17 mouse cellular contexts compared by ENCODE assay signal in the genomic region with DNA sequence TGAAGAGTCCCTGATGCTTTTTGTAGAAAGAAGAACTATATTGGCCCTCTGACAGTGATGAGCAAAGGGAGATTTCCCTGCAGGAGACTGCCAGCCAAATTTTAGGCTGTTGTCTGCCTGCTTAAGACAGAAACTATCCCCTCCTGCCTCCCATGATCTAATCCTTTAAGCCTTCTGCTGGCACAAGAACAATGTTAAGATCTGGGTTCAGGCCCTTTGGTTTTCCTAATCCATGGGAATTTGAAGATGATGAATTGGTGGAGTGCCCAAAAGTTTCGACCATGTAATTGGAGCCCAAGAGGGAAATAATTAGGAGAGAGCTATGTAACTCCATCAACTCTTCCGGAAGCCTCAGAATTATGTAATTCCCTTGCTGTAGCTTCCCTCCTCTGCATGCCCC.
DNase-seq lines count a peak whose midpoint lies in the region; ATAC-seq lines count a peak whose summit lies in the region.
"Had no signal": no experiment of that assay in that cellular context is flagged by ENCODE, and none has a peak within 500 bp of the region (broad histone marks: within the 10 kb centered on the region; RNA-seq: fewer than 3 reads in every experiment).

No protein-coding gene starts in this region.

- no peaks in the 10 kb centered on the region for H3K27me3 ChIP-seq in heart, embryonic 16.5 days (ENCODE audit: control insufficient read depth, insufficient read depth, low read length)
- H3K27me3 ChIP-seq: intestine, embryonic 15.5 days had no signal

- no peaks in the 10 kb centered on the region for H3K36me3 ChIP-seq in heart, embryonic 16.5 days (ENCODE audit: control insufficient read depth, insufficient read depth)
- H3K36me3 ChIP-seq: G1E; intestine, embryonic 15.5 days had no signal

- peak overlapping the region; percentile 86 for H3K27ac ChIP-seq in heart, embryonic 16.5 days (ENCODE audit: low read length)
- H3K27ac ChIP-seq: intestine, embryonic 15.5 days; liver, embryonic 14.5 days had no signal

- H3K9me3 ChIP-seq in heart, embryonic 16.5 days (replicated peaks; ENCODE audit: control insufficient read depth, low read length): 0 out of 2 replicates have a peak, but pooled peaks cover 2% of the 10 kb centered on the region
- H3K9me3 ChIP-seq: intestine, embryonic 15.5 days had no signal

- H3K4me2 ChIP-seq in heart, embryonic 16.5 days (ENCODE audit: low read depth, low read length): no peak overlapping the region
- H3K4me2 ChIP-seq: intestine, embryonic 15.5 days had no signal

- peaks cover 23% of the 10 kb centered on the region for H3K4me1 ChIP-seq in heart, embryonic 16.5 days (ENCODE audit: control insufficient read depth, insufficient read depth, low read length)

- ATAC-seq in heart, embryonic 16.5 days (replicated peaks; ENCODE audit: extremely low read depth, insufficient read depth, low FRiP score): no peak
- ATAC-seq: activated CD4-positive, CD25-positive, alpha-beta regulatory T cell, adult 4 months; forebrain, postnatal 0 days; intestine, embryonic 15.5 days had no signal

- no peak overlapping the region for H3K4me3 ChIP-seq in heart, embryonic 16.5 days (ENCODE audit: low read length)
- H3K4me3 ChIP-seq: intestine, embryonic 15.5 days had no signal

- WGBS in heart, embryonic 16.5 days: 70% methylated on average over 2 of the region's 2 CpGs

- peak; percentile 59 for DNase-seq in gastrocnemius, adult 18-20 months (ENCODE audit: low spot score)
- no peak for DNase-seq in gastrocnemius, postnatal 10 days
- DNase-seq in lung, postnatal 36 days: peak; percentile 20
- DNase-seq in lung, postnatal 4 days: no peak
- peak; percentile 12 for DNase-seq in adipocyte (ENCODE audit: low spot score)
- DNase-seq in cerebellum, postnatal 14 days: no peak
- DNase-seq in urinary bladder, postnatal 10 days (ENCODE audit: low spot score): no peak
- DNase-seq: cerebellum, adult 9-10 months; forebrain, postnatal 0 days; kidney, postnatal 10 days; layer of hippocampus, adult 9-11 months; spleen, adult 18-20 months had no signal

- no peak overlapping the region for H3K9ac ChIP-seq in heart, embryonic 16.5 days (ENCODE audit: low read length)
- H3K9ac ChIP-seq: forebrain, postnatal 0 days; intestine, embryonic 15.5 days; liver, embryonic 14.5 days had no signal

Comparison
In these comparisons a context has a peak if more than half of its experiments do, and no peak if none do; other contexts are left out.
1. DNase-seq: peak in gastrocnemius, adult 18-20 months (single experiment), lung, postnatal 36 days (single experiment) and adipocyte (single experiment); none in gastrocnemius, postnatal 10 days (single experiment), lung, postnatal 4 days (0 of 2), cerebellum, postnatal 14 days (0 of 2) and urinary bladder, postnatal 10 days (single experiment).